Mouse (Mus musculus): Measurements from ENCODE around the gene Nudt15.
"Not testable (repeated sequence)": the region's sequence is repeated elsewhere in the genome, so short reads cannot be mapped to it uniquely, and the experiment has no call there.

Nudt15 gene

DNA sequence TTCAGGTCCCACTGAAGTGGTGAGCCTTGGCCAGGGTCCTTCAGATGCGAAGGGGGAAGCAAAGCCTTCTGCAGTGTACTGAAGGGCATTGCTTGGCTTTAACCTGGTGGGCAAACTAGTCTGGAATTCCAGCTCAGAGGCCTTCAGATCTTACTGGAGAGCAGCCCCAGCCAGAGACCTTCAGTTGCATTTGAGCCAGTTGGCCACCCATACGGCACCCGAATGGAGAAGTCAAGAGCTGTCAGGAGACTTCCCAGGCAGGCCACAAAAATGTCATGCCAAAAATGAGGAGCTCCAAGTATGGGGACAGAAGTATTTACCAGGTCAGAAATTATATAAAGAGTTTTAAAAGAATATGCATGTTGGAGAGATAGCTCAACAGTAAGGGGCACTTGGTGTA is at the start of gene Nudt15:
Gene Nudt15 (minus strand): TSS at position 192 of the 400 bp plus-strand sequence.
- no peak for DNase-seq

DNA sequence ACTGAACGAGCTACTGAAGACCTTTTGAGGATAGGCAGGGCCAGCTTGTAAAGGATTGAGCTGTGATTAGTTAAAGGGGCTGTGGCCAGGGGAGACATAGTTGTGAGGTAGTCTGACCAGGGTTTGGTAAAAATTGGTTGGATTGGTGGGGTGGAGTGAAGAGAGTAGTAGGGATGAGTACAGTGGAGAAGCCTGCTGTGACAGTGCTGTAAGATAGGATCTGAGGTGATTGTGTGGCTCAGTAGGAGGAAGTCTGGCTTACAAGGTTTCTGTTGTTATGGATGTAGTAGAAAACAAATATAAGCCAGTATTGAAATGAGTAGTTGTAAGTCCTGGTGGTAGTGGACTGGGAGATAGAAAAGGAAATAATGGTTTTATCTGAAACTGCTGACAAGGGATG is 44.1 kb upstream of the Nudt15 start:
- DNase-seq, result no peak

DNA sequence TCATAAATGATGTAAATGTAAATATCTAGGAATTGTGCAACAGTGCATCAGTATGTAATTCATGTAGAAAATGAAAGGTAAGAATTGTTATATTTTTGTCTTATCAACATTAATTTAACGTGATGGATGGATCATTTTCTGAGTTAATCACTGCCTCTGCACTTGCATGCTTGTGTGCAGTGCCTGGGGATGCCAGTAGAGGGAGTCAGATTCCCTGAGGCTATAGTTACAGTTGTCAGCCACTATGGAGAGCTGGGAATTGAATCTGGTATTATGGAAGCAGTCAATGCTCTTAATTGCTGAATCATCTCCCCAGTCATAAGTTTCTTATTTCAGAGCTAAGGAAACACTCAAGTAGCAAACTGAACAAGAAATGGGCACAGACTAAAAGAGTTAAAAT is 40.0 kb upstream of the Nudt15 start:
- DNase-seq, result no peak

- DNase-seq, result no peak
Observed at GRCm38 (mm10) chr14:73576336-73576735, 28.3 kb upstream of the Nudt15 start.

- no peak for DNase-seq
Observed at GRCm38 (mm10) chr14:73574053-73574452, 26.0 kb upstream of the Nudt15 start.

DNA sequence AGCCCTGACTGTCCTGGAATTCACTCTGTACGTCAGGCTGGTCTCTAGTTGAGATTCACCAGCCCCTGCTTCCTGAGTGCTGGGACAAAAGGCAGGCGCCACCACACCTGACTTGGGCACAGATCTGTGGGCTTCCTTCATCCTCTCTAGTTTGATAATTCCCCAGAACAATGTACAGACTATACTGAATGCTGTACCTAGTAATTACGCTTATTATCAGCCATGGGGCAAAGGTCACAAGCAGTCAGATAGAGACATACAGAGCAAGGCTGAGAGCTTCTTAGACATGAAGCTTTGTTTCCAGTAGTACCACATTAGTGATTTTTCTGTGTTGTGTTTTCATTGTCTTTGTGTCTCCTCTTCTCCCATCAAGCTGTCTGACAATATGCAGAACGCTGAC is 23.1 kb upstream of the Nudt15 start:
- no peak for DNase-seq

GRCm38 (mm10) chr14:73569831-73570230 is 21.8 kb upstream of the Nudt15 start:
- not testable (repeated sequence) for DNase-seq

- DNase-seq, result no peak
Observed at GRCm38 (mm10) chr14:73553122-73553696, 5.2 kb upstream of the Nudt15 start.

- DNase-seq, result peak; percentile 92
Observed at GRCm38 (mm10) chr14:73552341-73553121, 4.5 kb upstream of the Nudt15 start.

GRCm38 (mm10) chr14:73551164-73551563 is 3.1 kb upstream of the Nudt15 start:
- no peak for DNase-seq

DNA sequence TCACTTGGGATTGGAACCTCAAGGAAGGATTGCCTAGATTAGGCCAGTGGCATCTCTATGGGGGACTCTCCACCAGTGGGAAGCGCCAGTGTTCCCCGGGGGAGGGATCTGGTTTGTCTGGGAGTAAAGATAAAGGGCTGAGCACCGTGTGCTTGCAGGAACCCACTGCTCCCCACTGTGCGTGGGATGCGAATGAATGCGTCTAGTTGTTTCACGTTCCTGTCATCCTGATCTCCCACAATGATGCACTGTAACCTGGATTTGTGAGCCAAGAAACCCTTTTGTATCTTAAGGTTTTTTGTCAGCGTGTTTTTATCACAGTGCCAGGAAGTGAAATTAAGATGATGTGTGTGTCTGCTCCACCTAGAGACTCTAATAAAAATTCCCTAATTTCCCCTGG is 2.7 kb upstream of the Nudt15 start:
- no peak for DNase-seq

- DNase-seq, result no peak
Observed at GRCm38 (mm10) chr14:73550291-73550690, 2.2 kb upstream of the Nudt15 start.

DNA sequence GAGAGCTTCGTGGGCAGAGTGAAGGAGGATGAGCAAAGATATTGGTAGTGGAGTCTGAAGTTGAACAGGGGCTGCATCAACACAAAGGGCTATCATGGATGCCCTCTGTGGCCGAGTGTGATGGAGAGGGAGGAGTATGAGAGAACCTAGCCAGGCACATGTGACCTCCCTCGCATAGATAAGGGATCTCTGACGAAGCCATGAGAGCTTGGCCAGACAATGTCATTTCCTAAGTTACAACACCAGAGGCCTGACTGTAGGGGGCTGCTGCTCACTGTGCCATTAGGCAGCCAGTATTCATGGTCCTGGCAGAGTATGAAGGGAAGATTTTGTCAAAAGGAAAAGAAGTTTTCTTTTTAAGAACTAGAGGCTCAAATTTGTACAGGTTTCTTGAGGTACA is 1.0 kb downstream of the Nudt15 start:
- no peak for DNase-seq

GRCm38 (mm10) chr14:73543781-73544180 is 4.3 kb downstream of the Nudt15 start:
- no peak for DNase-seq

- no peak for DNase-seq
Observed at GRCm38 (mm10) chr14:73535641-73536040, 12.4 kb downstream of the Nudt15 start.

- no peak for DNase-seq
Observed at GRCm38 (mm10) chr14:73533755-73534465, 14.1 kb downstream of the Nudt15 start.

GRCm38 (mm10) chr14:73528661-73529060 is 19.4 kb downstream of the Nudt15 start:
- DNase-seq, result not testable (repeated sequence)

DNA sequence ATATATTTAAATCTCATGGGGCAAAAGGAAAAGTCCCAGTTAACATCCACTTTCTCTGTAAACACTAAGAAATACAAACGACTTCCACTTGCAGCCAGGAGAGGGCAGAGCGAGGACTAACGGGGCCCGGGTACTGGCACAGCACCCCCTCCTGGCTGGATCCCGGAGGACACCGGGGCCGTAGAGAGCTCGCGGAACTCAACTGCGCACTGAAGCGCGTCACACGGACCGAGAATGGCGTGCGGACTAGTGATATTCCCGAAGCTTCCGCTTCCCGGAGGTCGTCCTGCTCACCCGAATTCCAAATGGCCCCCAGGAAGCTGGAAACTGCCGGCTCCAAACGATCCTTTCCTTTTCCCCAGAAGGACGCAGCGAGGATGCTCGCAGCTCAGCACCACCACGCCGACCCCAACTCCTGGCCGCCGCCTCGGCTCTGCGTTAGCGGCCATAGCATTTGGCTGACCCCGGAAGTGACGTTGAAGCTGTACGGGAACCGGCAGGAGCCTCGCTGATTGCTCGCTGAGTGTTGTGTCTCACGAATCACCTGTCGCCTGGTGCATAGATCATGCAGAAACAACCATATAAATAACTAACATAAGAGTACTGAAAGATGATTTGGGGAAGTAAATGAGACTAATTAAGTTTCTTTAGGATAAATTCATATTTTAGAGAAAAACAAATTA is 23.1 kb downstream of the Nudt15 start, which contains the start of gene Sucla2:
Gene Sucla2 (plus strand): TSS at position 554 of the 683 bp plus-strand sequence.
- DNase-seq, result peak; percentile 93

GRCm38 (mm10) chr14:73524136-73524535 is 23.9 kb downstream of the Nudt15 start:
- DNase-seq, result no peak

- DNase-seq, result peak; percentile 93
Observed at GRCm38 (mm10) chr14:73509765-73510423, 38.1 kb downstream of the Nudt15 start, which contains the start of gene Med4. Gene Med4, plus strand, starts transcription at chr14:73510025.

DNA sequence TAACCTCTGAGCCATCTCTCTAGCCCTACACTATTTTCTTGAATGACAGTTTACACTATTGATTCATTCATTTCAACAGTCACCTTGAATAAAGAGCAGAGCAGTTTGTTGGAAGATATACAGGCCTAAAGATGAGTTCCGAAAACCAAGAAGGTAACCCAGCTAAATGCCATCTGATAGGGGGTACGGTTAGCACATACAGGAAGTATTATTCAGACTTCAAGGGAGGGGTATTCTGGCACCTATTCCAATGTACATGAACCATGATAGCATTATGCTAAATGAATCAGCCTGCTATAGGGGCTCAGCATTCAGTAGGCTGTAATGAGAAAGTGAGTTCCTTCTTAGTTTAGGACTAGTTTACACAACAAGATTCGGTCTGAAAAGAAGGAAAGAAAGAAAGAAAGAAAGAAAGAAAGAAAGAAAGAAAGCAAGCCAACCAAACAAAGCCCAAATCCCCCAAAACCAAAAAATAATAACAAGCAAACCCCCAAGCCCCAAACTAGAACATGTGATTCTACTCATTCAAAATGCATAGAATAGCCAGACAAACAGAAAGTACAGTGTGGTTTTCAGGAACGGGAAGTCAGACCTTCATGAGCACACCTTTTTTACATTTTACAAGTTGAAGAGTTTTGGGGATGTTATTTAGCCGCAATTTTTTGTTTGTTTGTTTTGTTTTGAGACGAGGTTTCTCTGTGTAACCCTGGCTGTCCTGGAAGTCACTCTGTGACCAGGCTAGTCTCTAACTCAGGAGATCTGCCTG is 39.2 kb downstream of the Nudt15 start:
- DNase-seq, result no peak

Data from layer of hippocampus, adult 9-11 months (tissue).